Mouse (Mus musculus) embryonic facial prominence, embryonic 14.5 days (tissue): ENCODE measurements around the gene Acat2. TPM values are rescaled to one million over a fixed set of nuclear protein-coding genes. Genes with fewer than 3 reads are reported as not detected.
A peak's percentile ranks its signal among the peaks of the same experiment; 100 is the strongest.
"Not testable (repeated sequence)": the region's sequence is repeated elsewhere in the genome, so short reads cannot be mapped to it uniquely, and the experiment has no call there.

Source experiments
- ATAC-seq: fragments of 200-750 bp; cut with Nextera tagmentation; 2 replicates; pipeline ENCODE4 v1.8.0; 2017; ENCODE audit warnings: low read depth, moderate number of reproducible peaks, moderate TSS enrichment
- DNase-seq: peaks from one replicate; pipeline ENCODE4 v3.0.0-alpha.2; 2015; ENCODE audit warnings: low spot score
- H3K27ac ChIP-seq: fragments of 300-500 bp; sonication (generic); replicated peaks from 2 replicates; pipeline ENCODE4 v1.5.1; 2014; ENCODE audit warnings: low read depth, mild to moderate bottlenecking, low read length, moderate library complexity
- H3K27me3 ChIP-seq: fragments of 300-500 bp; sonication (generic); replicated peaks from 2 replicates; pipeline ENCODE4 v1.6.1; 2014; ENCODE audit warnings: low read length; ENCODE audit not compliant: control insufficient read depth, insufficient read depth
- H3K36me3 ChIP-seq: fragments of 300-500 bp; sonication (generic); 2 replicates; pipeline ENCODE4 v1.6.1; 2014; ENCODE audit warnings: low read length, mixed read lengths; ENCODE audit not compliant: control insufficient read depth, insufficient read depth
- H3K4me1 ChIP-seq: fragments of 300-500 bp; sonication (generic); 2 replicates; pipeline ENCODE4 v1.6.1; 2014; ENCODE audit warnings: antibody characterized with exemption, low read length; ENCODE audit not compliant: control insufficient read depth, insufficient read depth
- H3K4me2 ChIP-seq: fragments of 300-500 bp; sonication (generic); 2 replicates; pipeline ENCODE4 v1.6.1; 2014; ENCODE audit warnings: low read depth, mild to moderate bottlenecking, low read length, moderate library complexity, mixed read lengths
- H3K4me3 ChIP-seq: fragments of 300-500 bp; sonication (generic); 2 replicates; pipeline ENCODE4 v1.5.1; 2014; ENCODE audit warnings: low read depth, mild to moderate bottlenecking, low read length
- H3K9ac ChIP-seq: fragments of 300-500 bp; sonication (generic); 2 replicates; pipeline ENCODE4 v1.6.1; 2014; ENCODE audit warnings: low read depth, mild to moderate bottlenecking, low read length, moderate library complexity, mixed read lengths
- H3K9me3 ChIP-seq: fragments of 300-500 bp; sonication (generic); 2 replicates; pipeline ENCODE4 v1.6.1; 2016; ENCODE audit warnings: low read length; ENCODE audit not compliant: control insufficient read depth
- WGBS: fragments of 180-500 bp; shearing (Covaris S2); extraction: QIAGEN DNeasy Blood & Tissue Kit; methylation state at CpG from one replicate; pipeline ENCODE4 v1.1.7; 2014; 5-methylcytosine and 5-hydroxymethylcytosine counted together
- polyA plus RNA-seq: library from polyadenylated mRNA; unstranded; fragments of >200 nt; fragmentation: Nextera tagmentation; extraction: Ambion mirVana; gene quantifications from 2 replicates; pipeline ENCODE4 v1.2.1, GENCODE M21; 2014

Gene Acat2
- polyA plus RNA-seq, 1 experiment from 2014 or later = 85.8 TPM

DNA sequence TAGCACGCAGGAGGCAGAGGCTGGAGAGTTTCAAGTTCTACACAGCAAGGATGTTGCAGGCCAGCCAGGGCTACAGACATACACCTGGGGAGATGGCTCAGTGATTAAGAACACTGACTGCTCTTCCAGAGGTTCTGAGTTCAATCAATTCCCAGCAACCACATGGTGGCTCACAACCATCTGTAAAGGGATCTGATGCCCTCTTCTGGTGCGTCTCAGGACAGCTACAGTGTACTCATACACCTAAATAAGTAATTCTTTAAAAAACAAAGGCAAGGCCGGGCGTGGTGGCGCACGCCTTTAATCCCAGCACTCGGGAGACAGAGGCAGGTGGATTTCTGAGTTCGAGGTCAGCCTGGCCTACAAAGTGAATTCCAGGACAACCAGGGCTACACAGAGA lies 27.5 kb upstream of the Acat2 start:
- DNase-seq, ATAC-seq, H3K4me2 ChIP-seq, H3K27me3 ChIP-seq, H3K4me1 ChIP-seq, H3K4me3 ChIP-seq, H3K9me3 ChIP-seq, H3K27ac ChIP-seq, H3K9ac ChIP-seq: not testable (repeated sequence)
- WGBS = 97% methylated on average over 8 of the region's 8 CpGs
- peaks cover 34% of the 10 kb centered on the region for H3K36me3 ChIP-seq

GRCm38 (mm10) chr17:12983988-12984387 lies 23.4 kb upstream of the Acat2 start:
- WGBS = 77% methylated on average over 2 of the region's 2 CpGs
- no peak overlapping the region for H3K9ac ChIP-seq
- H3K4me3 ChIP-seq = no peak overlapping the region
- ATAC-seq (no peak), DNase-seq (no peak)
- no peaks in the 10 kb centered on the region for H3K27me3 ChIP-seq
- peaks cover 4% of the 10 kb centered on the region; the same call in 1 of the 2 replicates for H3K9me3 ChIP-seq
- no peak overlapping the region for H3K4me2 ChIP-seq
- H3K36me3 ChIP-seq = peaks cover 70% of the 10 kb centered on the region
- H3K27ac ChIP-seq = no peak overlapping the region
- no peaks in the 10 kb centered on the region for H3K4me1 ChIP-seq

GRCm38 (mm10) chr17:12978546-12978945 lies 18.0 kb upstream of the Acat2 start:
- no peaks in the 10 kb centered on the region for H3K27me3 ChIP-seq
- ATAC-seq = no peak
- no peak for DNase-seq

DNA sequence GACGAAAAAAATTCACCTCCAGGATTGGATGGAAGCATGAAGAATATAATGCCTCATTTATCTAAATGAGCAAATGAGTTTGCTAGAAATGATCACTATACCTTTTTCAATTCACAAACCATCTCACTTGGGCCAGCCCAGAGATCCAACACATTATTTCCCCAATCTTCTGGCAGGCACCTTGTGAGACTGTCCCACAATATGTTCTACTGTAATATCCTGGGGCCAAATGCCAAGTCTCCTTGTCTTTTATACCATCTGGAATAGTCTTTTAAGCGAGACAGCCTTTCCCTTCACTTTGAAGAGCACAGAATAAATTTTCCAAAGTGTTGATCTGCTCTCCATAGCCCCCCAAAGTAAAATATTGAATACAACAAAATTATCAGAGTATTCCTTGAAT lies 13.3 kb upstream of the Acat2 start:
- Histone ChIP-seq H3K4me2 (no peak overlapping the region), H3K27ac (no peak overlapping the region), H3K4me3 (no peak overlapping the region), H3K4me1 (no peaks in the 10 kb centered on the region), H3K27me3 (no peaks in the 10 kb centered on the region), H3K36me3 (peaks cover 69% of the 10 kb centered on the region), H3K9ac (no peak overlapping the region), H3K9me3 (no peaks in the 10 kb centered on the region)
- WGBS = 84% methylated on average over 2 of the region's 2 CpGs
- DNase-seq (no peak), ATAC-seq (no peak)

More at GRCm38 (mm10) chr17:12978546-12978945, 18.0 kb upstream of the Acat2 start:
- WGBS = 100% methylated on average over 1 of the region's 1 CpGs
- Histone ChIP-seq H3K27ac (no peak overlapping the region), H3K9ac (no peak overlapping the region), H3K4me1 (no peaks in the 10 kb centered on the region), H3K4me2 (no peak overlapping the region), H3K36me3 (peaks cover 76% of the 10 kb centered on the region), H3K9me3 (no peaks in the 10 kb centered on the region), H3K4me3 (no peak overlapping the region)

- peaks cover 55% of the 10 kb centered on the region for H3K36me3 ChIP-seq
- no peak overlapping the region for H3K27ac ChIP-seq
- 0 out of 2 replicates have a peak, but pooled peaks cover 6% of the 10 kb centered on the region for H3K4me1 ChIP-seq
- no peaks in the 10 kb centered on the region for H3K27me3 ChIP-seq
- H3K9me3 ChIP-seq = no peaks in the 10 kb centered on the region
- no peak overlapping the region for H3K9ac ChIP-seq
- ATAC-seq (no peak), DNase-seq (no peak)
- no peak overlapping the region for H3K4me3 ChIP-seq
- no peak overlapping the region for H3K4me2 ChIP-seq
- 94% methylated on average over 2 of the region's 2 CpGs for WGBS
These were observed 6.6 kb upstream of the Acat2 start for GRCm38 (mm10) chr17:12967173-12967572.

DNA sequence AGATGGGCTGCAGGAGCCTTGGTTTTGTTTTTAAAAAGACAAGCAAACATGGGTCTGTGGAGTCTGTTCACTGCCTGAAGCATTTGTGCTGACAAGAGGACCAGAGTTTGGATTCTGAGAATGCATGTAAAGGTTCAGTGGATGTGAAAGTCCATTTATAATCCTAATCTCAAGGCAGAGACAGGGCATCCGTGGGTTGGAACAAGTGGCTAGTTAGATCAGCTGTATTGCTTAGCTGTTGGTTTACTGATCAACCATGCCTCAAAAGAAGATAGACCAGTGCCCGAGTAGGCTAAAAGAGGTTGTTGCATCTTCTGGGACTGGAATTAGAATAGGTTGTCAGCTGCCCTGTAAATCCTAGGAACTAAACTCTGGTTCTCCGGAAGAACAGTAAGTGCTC lies 2.9 kb upstream of the Acat2 start:
- no peak for ATAC-seq
- Histone ChIP-seq H3K27me3 (no peaks in the 10 kb centered on the region), H3K4me3 (no peak overlapping the region), H3K9me3 (no peaks in the 10 kb centered on the region), H3K4me1 (peaks cover 12% of the 10 kb centered on the region), H3K4me2 (no peak overlapping the region), H3K27ac (0 out of 2 replicates have a peak overlapping the region, but pooled peaks have one; percentile 28), H3K9ac (no peak overlapping the region), H3K36me3 (peaks cover 32% of the 10 kb centered on the region)
- DNase-seq = no peak
- WGBS = 79% methylated on average over 3 of the region's 3 CpGs

- not testable (repeated sequence) for DNase-seq, H3K27ac ChIP-seq, H3K4me3 ChIP-seq, H3K9me3 ChIP-seq, H3K27me3 ChIP-seq, H3K9ac ChIP-seq, ATAC-seq
- Histone ChIP-seq H3K4me1 (peaks cover 12% of the 10 kb centered on the region), H3K36me3 (peaks cover 23% of the 10 kb centered on the region), H3K4me2 (peak overlapping the region; percentile 33; the same call in 1 of the 2 replicates)
- WGBS = 43% methylated on average over 1 of the region's 2 CpGs
These were observed 1.2 kb downstream of the Acat2 start for GRCm38 (mm10) chr17:12959377-12959776.

DNA sequence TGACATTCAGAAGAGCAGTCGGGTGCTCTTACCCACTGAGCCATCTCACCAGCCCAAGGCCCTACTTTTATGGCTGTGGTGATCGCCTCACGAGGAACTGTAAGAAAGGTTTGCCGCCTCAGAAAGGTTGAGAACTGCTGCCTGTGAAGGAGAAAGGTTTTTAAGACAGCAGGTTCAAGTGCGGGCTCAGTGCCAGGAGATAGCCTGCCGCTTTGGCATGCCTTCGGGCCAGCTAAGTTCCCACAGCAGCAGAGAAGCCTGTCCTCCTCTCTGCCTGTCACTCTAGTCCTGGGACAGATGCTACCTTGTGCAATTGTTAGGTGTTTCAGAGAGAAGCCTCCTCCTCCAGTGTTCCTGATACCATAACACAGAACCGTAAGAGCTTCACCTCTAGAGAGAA lies 3.9 kb downstream of the Acat2 start:
- H3K4me3 ChIP-seq = no peak overlapping the region
- DNase-seq = no peak
- H3K36me3 ChIP-seq = peaks cover 42% of the 10 kb centered on the region
- WGBS = 92% methylated on average over 8 of the region's 8 CpGs
- H3K27me3 ChIP-seq = no peaks in the 10 kb centered on the region
- no peaks in the 10 kb centered on the region for H3K9me3 ChIP-seq
- H3K4me1 ChIP-seq = peaks cover 6% of the 10 kb centered on the region
- H3K9ac ChIP-seq = no peak overlapping the region
- no peak for ATAC-seq
- no peak overlapping the region for H3K4me2 ChIP-seq
- H3K27ac ChIP-seq = no peak overlapping the region

- H3K9ac ChIP-seq = no peak overlapping the region
- no peak overlapping the region for H3K27ac ChIP-seq
- DNase-seq (no peak), ATAC-seq (no peak)
- H3K27me3 ChIP-seq = no peaks in the 10 kb centered on the region
- H3K4me3 ChIP-seq = no peak overlapping the region
- H3K36me3 ChIP-seq = peaks cover 69% of the 10 kb centered on the region
- 93% methylated on average over 5 of the region's 5 CpGs for WGBS
- no peaks in the 10 kb centered on the region for H3K9me3 ChIP-seq
- H3K4me1 ChIP-seq = no peaks in the 10 kb centered on the region
- no peak overlapping the region for H3K4me2 ChIP-seq
These were observed 10.9 kb downstream of the Acat2 start for GRCm38 (mm10) chr17:12949669-12950068.
